Mouse (Mus musculus) heart, embryonic 14.5 days (tissue): ENCODE data around the gene Dupd1. TPM values are rescaled to one million over a fixed set of nuclear protein-coding genes. Genes with fewer than 3 reads are reported as not detected.

Experiments used
- ATAC-seq: fragments of 200-750 bp; cut with Nextera tagmentation; 2 replicates; pipeline ENCODE4 v1.8.0; 2017; ENCODE audit warnings: low read depth, moderate TSS enrichment; ENCODE audit not compliant: insufficient number of reproducible peaks, insufficient read depth, low FRiP score
- H3K27ac ChIP-seq, 2 experiments: fragments of 200-500 bp in 1 of 2; fragments of 300-500 bp in 1 of 2; sonication (generic) in 1 of 2; replicated peaks in 1 of 2; 2 replicates each; pipeline ENCODE4 v1.5.1; 2012 to 2014; ENCODE audit warnings: low read depth in 2 of 2, low read length in 2 of 2, control low read depth in 1 of 2, mild to moderate bottlenecking in 1 of 2, mixed read lengths in 1 of 2; ENCODE audit not compliant: control insufficient read depth in 1 of 2, insufficient read depth in 1 of 2
- H3K27me3 ChIP-seq: fragments of 300-500 bp; sonication (generic); 2 replicates; pipeline ENCODE4 v1.6.1; 2014; ENCODE audit warnings: mild to moderate bottlenecking, low read length, control low read depth; ENCODE audit not compliant: control insufficient read depth, insufficient read depth
- H3K36me3 ChIP-seq: fragments of 300-500 bp; sonication (generic); 2 replicates; pipeline ENCODE4 v1.6.1; 2014; ENCODE audit warnings: mild to moderate bottlenecking, control low read depth, low read length, mixed read lengths; ENCODE audit not compliant: control insufficient read depth, insufficient read depth
- H3K4me1 ChIP-seq, 2 experiments: fragments of 200-500 bp in 1 of 2; fragments of 300-500 bp in 1 of 2; sonication (generic) in 1 of 2; 2 replicates each; pipeline ENCODE4 v1.6.1; 2012 to 2014; ENCODE audit warnings: low read length in 2 of 2, control low read depth in 1 of 2, mixed read lengths in 1 of 2; ENCODE audit not compliant: control insufficient read depth in 2 of 2, insufficient read depth in 2 of 2
- H3K4me2 ChIP-seq: fragments of 300-500 bp; sonication (generic); 2 replicates; pipeline ENCODE4 v1.6.1; 2014; ENCODE audit warnings: mild to moderate bottlenecking, low read length
- H3K4me3 ChIP-seq, 2 experiments: fragments of 200-500 bp in 1 of 2; fragments of 300-500 bp in 1 of 2; sonication (generic) in 1 of 2; 2 replicates each; pipeline ENCODE4 v1.5.1; 2012 to 2014; ENCODE audit warnings: low read length in 2 of 2, mild to moderate bottlenecking in 2 of 2, control low read depth in 1 of 2, low read depth in 1 of 2, moderate library complexity in 1 of 2; ENCODE audit not compliant: control insufficient read depth in 1 of 2, insufficient read depth in 1 of 2
- H3K9ac ChIP-seq: fragments of 300-500 bp; sonication (generic); 2 replicates; pipeline ENCODE4 v1.6.1; 2014; ENCODE audit warnings: mild to moderate bottlenecking, low read length
- H3K9me3 ChIP-seq: fragments of 300-500 bp; sonication (generic); 2 replicates; pipeline ENCODE4 v1.6.1; 2016; ENCODE audit warnings: low read length, control low read depth; ENCODE audit not compliant: control insufficient read depth
- WGBS: fragments of 180-500 bp; shearing (Covaris S2); extraction: QIAGEN DNeasy Blood & Tissue Kit; methylation state at CpG from one replicate; pipeline ENCODE4 v1.1.7; 2014; 5-methylcytosine and 5-hydroxymethylcytosine counted together
- polyA plus RNA-seq: library from polyadenylated mRNA; unstranded; fragments of >200 nt; fragmentation: Nextera tagmentation; extraction: Ambion mirVana; gene quantifications from 2 replicates; pipeline ENCODE4 v1.2.1, GENCODE M21; 2014

Dupd1 gene
- polyA plus RNA-seq, 1 experiment from 2014 or later = 0.18 TPM

DNA sequence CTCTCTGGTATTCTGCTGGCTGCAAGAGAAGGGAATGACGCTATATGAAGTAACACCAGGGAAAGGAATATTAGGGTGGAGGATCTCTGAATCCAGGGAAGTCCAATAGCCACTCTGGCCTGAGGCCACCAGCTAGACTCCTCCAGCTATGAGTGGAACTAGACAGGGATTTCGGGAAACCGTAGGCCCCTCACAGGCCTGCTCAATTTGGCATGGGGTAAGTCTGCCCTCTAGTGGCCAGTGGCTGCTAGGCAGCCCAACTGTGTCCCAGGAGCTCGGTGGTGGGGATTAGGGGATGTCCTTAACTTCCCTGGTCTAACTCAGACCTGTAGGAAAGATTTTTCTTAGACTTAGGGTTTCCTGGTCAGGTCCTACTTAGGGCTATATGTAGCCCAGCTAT is 27.4 kb upstream of the Dupd1 start:
- Histone ChIP-seq H3K4me3 (no peak overlapping the region), H3K27me3 (no peaks in the 10 kb centered on the region), H3K36me3 (no peaks in the 10 kb centered on the region), H3K27ac (no peak overlapping the region), H3K4me1 (0 out of 4 replicates have a peak, but pooled peaks cover 0 to 3% of the 10 kb centered on the region in 2 experiments), H3K9ac (no peak overlapping the region), H3K4me2 (no peak overlapping the region), H3K9me3 (no peaks in the 10 kb centered on the region)
- 14% methylated on average over 4 of the region's 4 CpGs for WGBS
- peak; percentile 40; the same call in 1 of the 2 replicates for ATAC-seq

GRCm38 (mm10) chr14:21741314-21741713 is 26.9 kb upstream of the Dupd1 start:
- H3K4me3 ChIP-seq = no peak overlapping the region
- no peak overlapping the region for H3K4me2 ChIP-seq
- ATAC-seq = no peak
- H3K27me3 ChIP-seq = no peaks in the 10 kb centered on the region
- no peaks in the 10 kb centered on the region for H3K36me3 ChIP-seq
- H3K9me3 ChIP-seq = no peaks in the 10 kb centered on the region
- H3K9ac ChIP-seq = no peak overlapping the region
- WGBS = 88% methylated on average over 3 of the region's 3 CpGs
- 0 out of 4 replicates have a peak, but pooled peaks cover 0 to 3% of the 10 kb centered on the region in 2 experiments for H3K4me1 ChIP-seq
- no peak overlapping the region for H3K27ac ChIP-seq

- Histone ChIP-seq H3K4me2 (no peak overlapping the region), H3K4me1 (0 out of 4 replicates have a peak, but pooled peaks cover 0 to 3% of the 10 kb centered on the region in 2 experiments), H3K27ac (no peak overlapping the region), H3K9ac (no peak overlapping the region), H3K4me3 (no peak overlapping the region), H3K9me3 (no peaks in the 10 kb centered on the region), H3K36me3 (no peaks in the 10 kb centered on the region), H3K27me3 (no peaks in the 10 kb centered on the region)
- ATAC-seq = no peak
- WGBS = 95% methylated on average over 7 of the region's 7 CpGs
Measured at GRCm38 (mm10) chr14:21740345-21740744, 26.0 kb upstream of the Dupd1 start.

DNA sequence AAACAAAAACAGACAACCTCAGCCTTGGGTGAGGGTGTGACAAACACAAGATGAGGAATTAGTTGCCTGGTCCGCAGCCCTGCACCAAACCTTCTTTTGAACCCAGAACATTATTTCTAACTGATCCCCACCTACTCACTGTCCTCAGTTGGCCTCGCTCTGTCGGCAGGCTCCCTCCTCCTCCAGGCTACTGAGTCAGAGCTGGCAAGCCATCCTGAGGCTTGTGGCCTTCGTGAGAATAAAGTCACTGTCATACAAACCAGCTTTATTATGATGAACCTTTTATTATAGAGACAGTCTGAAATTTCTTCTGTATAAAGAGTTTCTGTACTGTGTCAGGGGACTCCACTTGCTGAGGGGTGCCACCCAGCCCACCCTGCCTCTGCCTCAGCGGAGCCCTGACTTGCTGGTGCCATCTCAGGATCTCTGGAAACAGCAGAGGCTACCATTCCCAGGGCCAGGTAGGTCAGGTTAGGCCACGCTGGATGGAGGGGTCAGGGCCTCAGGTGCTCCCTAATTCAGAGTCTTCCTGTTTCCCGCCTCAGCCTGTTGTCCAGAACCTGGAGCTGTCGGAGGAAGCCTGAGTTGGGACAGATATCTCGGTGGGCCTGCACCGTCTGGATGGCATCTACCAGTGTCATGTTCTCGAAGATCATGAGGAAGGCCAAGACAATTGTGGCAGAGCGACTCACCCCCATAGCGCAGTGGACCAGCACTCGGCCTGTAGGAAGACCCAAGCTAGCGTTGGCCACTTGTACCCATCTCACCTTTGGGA is 18.9 kb upstream of the Dupd1 start:
- Histone ChIP-seq H3K9me3 (peaks cover 4% of the 10 kb centered on the region; the same call in 1 of the 2 replicates), H3K9ac (no peak overlapping the region), H3K4me1 (peaks cover 8 to 10% of the 10 kb centered on the region in 2 experiments; a peak in 3 of 4 replicates), H3K4me2 (no peak overlapping the region), H3K36me3 (no peaks in the 10 kb centered on the region), H3K27me3 (no peaks in the 10 kb centered on the region), H3K27ac (no peak overlapping the region), H3K4me3 (no peak overlapping the region)
- ATAC-seq = no peak
- 85% methylated on average over 15 of the region's 15 CpGs for WGBS

DNA sequence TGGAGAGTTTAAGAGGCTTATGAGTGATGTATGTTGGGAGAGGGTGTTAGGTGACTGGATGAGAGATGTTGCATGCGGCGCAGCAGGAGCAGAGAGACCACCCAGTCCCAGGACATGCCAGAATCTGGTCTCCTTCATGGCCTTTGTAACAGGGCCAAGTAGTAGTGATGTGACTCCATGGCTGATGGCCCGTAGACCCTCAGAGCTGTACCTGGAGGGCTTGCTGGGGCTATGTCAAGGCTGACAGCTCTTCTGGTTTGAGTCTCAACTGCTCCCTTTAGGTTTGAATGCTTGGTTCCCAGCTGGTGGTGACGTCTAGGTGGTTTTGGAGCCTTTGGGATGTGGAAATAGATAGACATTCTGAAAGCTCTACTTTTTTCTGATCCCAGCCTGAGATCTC is 15.6 kb upstream of the Dupd1 start:
- Histone ChIP-seq H3K4me1 (peaks cover 8 to 10% of the 10 kb centered on the region in 2 experiments; a peak in 3 of 4 replicates), H3K9me3 (peaks cover 4% of the 10 kb centered on the region; the same call in 1 of the 2 replicates), H3K4me3 (no peak overlapping the region), H3K27me3 (no peaks in the 10 kb centered on the region), H3K4me2 (no peak overlapping the region), H3K36me3 (no peaks in the 10 kb centered on the region), H3K9ac (no peak overlapping the region), H3K27ac (no peak overlapping the region)
- 92% methylated on average over 4 of the region's 4 CpGs for WGBS
- no peak for ATAC-seq

DNA sequence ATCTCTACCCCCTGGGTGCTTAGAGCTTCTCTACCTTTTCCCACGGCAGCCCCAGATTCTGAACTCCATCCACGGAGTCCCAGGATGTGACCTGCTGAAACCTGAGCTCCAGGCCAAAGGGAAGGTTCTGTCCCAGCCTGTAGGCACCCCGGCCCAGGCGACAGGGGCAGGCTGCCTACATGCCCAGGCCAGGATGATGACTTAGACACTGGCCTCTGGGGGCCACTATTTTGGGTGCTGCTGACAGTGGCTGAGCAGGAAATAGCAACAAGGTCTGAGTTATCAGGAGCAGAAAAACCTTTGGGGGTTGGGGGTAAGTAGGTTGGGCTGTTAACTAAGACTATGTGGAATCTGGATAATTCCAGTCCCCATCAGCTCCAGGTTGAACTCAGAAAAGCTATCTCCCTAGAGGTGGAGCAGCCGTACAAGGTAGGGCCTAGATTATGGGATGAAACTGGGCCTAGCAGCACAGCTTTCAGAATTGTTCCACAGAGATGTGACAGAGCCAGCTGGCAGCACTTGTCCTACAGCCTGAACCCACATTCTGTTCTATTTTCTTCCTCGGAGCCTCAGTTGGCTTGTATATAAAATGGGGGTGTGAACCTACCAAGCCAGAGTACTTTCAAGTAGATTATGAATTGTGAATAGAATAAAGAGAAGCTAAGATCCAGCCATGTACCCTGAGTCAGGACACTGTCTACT is 14.8 kb upstream of the Dupd1 start:
- no peak overlapping the region for H3K9ac ChIP-seq
- WGBS = 39% methylated on average over 6 of the region's 6 CpGs
- H3K27me3 ChIP-seq = no peaks in the 10 kb centered on the region
- no peak overlapping the region for H3K4me2 ChIP-seq
- peaks cover 8 to 12% of the 10 kb centered on the region in 2 experiments; a peak in 3 of 4 replicates for H3K4me1 ChIP-seq
- H3K9me3 ChIP-seq = peaks cover 4% of the 10 kb centered on the region; the same call in 1 of the 2 replicates
- H3K27ac ChIP-seq = no peak overlapping the region
- H3K36me3 ChIP-seq = no peaks in the 10 kb centered on the region
- H3K4me3 ChIP-seq = no peak overlapping the region
- no peak for ATAC-seq

GRCm38 (mm10) chr14:21722021-21722698 is 7.8 kb upstream of the Dupd1 start:
- H3K4me3 ChIP-seq = no peak overlapping the region
- H3K4me2 ChIP-seq = no peak overlapping the region
- no peak overlapping the region for H3K27ac ChIP-seq
- no peak for ATAC-seq
- H3K4me1 ChIP-seq = peaks cover 13 to 24% of the 10 kb centered on the region in 2 experiments
- H3K36me3 ChIP-seq = 0 out of 2 replicates have a peak, but pooled peaks cover 3% of the 10 kb centered on the region
- peaks cover 6% of the 10 kb centered on the region for H3K9me3 ChIP-seq
- 88% methylated on average over 8 of the region's 8 CpGs for WGBS
- H3K27me3 ChIP-seq = no peaks in the 10 kb centered on the region
- H3K9ac ChIP-seq = no peak overlapping the region
